Mouse (Mus musculus): ENCODE measurements at regions not wholly inside any gene's neighbourhood (a gene's known extent, or its start where the extent isn't known, plus 50 kb on each side); places are given as distances from the start of the nearest gene placed in this dataset.

DNA sequence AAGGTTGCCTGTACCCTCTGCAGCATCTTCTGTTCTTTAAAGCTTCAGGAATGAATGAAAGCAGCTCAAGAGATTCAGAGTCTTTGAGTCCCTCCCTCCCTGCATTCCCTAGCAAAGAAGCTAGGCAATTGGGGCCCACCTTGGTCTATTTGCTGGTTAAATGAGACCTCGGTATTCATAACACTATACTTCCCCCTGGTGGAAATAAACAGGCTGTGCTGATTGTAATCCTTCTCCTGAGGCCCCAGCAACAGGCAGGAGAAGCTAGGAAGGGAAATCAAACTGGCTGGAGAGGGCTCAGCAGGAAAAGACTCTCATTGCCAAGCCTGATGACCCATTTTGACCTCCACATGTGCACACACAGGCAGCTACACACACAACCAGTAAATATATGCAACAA lies 137.1 kb downstream of the Sh3bp4 start:
- Histone ChIP-seq H3K4me3 (no peak overlapping the region), H3K27me3 (ENCODE audit: poor library complexity, severe bottlenecking) (no peaks in the 10 kb centered on the region), H3K36me3 (replicated peaks) (no peaks in the 10 kb centered on the region), H3K27ac (no peak overlapping the region), H3K4me1 (peaks cover 5% of the 10 kb centered on the region), H3K9me3 (no peaks in the 10 kb centered on the region)
- no peak for DNase-seq (ENCODE audit: extremely low spot score, low spot score)
- 15% methylated on average over 1 of the region's 1 CpGs for WGBS

DNA sequence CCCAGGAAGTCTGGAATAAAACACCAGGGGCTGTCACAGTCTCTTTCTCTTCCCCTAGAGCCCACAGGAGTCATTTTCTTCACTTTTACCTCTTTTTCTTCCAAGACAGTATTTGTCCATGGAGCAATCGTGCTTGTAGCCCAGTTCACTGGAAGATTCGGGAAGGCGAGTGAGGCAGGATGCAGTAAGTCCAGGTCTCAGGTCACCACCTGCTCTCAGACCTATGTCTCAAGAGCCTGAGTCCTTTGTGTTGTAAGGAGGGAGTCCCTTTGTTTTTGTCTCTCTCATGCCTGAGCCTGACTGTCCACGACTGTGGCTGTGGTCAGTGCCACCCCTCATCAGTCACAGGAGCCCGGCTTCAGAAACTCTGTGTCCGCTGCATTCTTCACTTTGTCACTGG lies 140.9 kb downstream of the Sh3bp4 start:
- 90% methylated on average over 6 of the region's 6 CpGs for WGBS
- Histone ChIP-seq H3K27ac (no peak overlapping the region), H3K36me3 (replicated peaks) (no peaks in the 10 kb centered on the region), H3K9me3 (no peaks in the 10 kb centered on the region), H3K27me3 (ENCODE audit: poor library complexity, severe bottlenecking) (no peaks in the 10 kb centered on the region), H3K4me3 (no peak overlapping the region), H3K4me1 (peaks cover 5% of the 10 kb centered on the region)
- no peak for DNase-seq (ENCODE audit: extremely low spot score, low spot score)

DNA sequence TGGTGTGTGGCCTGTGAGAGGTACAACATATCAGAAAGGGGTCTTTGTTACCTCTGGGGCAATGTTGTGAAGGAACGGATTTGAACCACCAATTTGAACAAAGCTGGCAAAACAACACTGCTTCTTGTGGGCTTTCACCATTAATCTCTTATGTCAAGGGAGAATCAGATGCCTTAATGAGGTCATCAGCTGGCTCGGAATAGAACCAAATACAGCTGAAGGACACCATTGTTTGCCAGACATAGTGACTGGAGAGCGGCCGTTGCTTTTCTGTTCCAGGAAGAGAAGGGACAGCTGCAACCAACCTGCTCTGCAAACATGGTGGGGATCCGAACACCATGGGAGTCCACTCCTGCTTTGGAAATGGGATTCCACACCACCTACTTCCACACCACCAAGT lies 158.2 kb downstream of the Sh3bp4 start:
- no peak overlapping the region for H3K4me3 ChIP-seq
- H3K27me3 ChIP-seq (ENCODE audit: poor library complexity, severe bottlenecking), result 0 out of 2 replicates have a peak, but pooled peaks cover 6% of the 10 kb centered on the region
- 0 out of 2 replicates have a peak, but pooled peaks cover 3% of the 10 kb centered on the region for H3K9me3 ChIP-seq
- no peaks in the 10 kb centered on the region for H3K4me1 ChIP-seq
- DNase-seq (ENCODE audit: extremely low spot score, low spot score), result no peak
- WGBS, result 71% methylated on average over 5 of the region's 5 CpGs
- no peak overlapping the region for H3K27ac ChIP-seq
- no peaks in the 10 kb centered on the region for H3K36me3 ChIP-seq (replicated peaks)

DNA sequence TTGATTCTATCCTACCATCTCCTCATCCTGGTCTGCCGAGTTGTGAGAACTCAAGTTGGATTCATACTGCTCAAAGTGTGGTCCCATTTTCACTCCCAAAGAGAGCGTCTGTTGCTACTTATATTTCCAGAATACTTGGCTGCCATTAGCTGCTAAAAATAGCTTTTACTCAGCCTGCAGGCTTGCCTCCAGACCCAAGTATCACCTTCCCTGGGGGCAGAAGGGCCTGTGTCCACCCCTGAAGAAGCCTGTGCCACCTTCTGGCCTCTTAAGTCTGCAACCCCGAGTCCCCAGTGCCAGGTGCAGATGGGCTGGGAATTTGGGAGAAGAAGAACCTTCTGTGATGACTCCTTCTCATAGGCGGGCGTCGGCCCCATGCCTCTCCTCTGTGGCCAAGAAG lies 161.5 kb downstream of the Sh3bp4 start:
- H3K9me3 ChIP-seq, result no peaks in the 10 kb centered on the region
- no peak overlapping the region for H3K4me3 ChIP-seq
- H3K27me3 ChIP-seq (ENCODE audit: poor library complexity, severe bottlenecking), result peaks cover 13% of the 10 kb centered on the region
- no peaks in the 10 kb centered on the region for H3K36me3 ChIP-seq (replicated peaks)
- H3K27ac ChIP-seq, result no peak overlapping the region
- no peak for DNase-seq (ENCODE audit: extremely low spot score, low spot score)
- WGBS, result 91% methylated on average over 6 of the region's 6 CpGs
- peaks cover 14% of the 10 kb centered on the region for H3K4me1 ChIP-seq

DNA sequence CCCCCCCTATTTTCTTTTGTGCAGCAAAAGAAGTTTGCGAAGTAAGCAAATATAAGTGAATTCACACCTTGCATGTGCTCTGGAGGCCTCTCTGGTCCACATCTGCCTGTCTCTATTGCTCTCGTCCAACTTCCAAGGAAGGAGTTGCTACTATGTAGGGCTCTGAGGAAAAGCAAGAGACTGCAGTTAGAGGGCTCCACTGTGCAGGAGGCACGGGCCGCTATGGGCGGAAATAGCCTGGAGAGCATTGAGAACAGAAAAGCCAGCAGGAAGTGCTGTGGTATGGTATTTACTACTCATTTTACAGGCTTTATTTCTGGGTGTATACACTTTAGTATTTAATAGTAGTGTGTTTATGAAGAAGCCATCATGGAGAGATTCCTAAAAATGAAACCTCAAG lies 162.2 kb downstream of the Sh3bp4 start:
- H3K4me1 ChIP-seq, result peaks cover 17% of the 10 kb centered on the region
- H3K9me3 ChIP-seq, result no peaks in the 10 kb centered on the region
- no peak overlapping the region for H3K27ac ChIP-seq
- no peak overlapping the region for H3K4me3 ChIP-seq
- no peaks in the 10 kb centered on the region for H3K36me3 ChIP-seq (replicated peaks)
- peaks cover 16% of the 10 kb centered on the region for H3K27me3 ChIP-seq (ENCODE audit: poor library complexity, severe bottlenecking)
- DNase-seq (ENCODE audit: extremely low spot score, low spot score), result no peak
- WGBS, result 79% methylated on average over 5 of the region's 5 CpGs

DNA sequence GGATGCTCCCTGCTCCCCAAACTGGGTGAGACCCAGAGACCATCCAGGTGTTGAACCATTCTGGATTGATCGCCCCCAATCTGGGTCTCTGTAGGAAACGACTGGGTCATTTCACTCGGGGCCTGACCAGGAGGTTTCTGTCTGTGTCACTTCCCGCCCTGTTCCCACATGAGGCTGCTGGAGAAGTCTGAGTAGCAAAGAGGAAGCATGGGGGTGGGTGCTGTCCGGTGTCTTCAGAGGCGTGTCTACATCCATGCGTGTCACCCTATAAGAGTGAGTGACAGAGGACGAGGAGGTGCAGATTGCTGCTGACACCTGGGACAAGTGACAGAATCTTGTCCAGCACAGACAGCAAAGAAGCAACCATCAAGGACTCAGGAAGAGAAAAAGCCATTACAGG lies 164.7 kb downstream of the Sh3bp4 start:
- Histone ChIP-seq H3K9me3 (no peaks in the 10 kb centered on the region), H3K27me3 (ENCODE audit: poor library complexity, severe bottlenecking) (peaks cover 16% of the 10 kb centered on the region), H3K27ac (no peak overlapping the region), H3K4me3 (no peak overlapping the region), H3K4me1 (peaks cover 31% of the 10 kb centered on the region), H3K36me3 (replicated peaks) (no peaks in the 10 kb centered on the region)
- WGBS, result 76% methylated on average over 8 of the region's 8 CpGs
- no peak for DNase-seq (ENCODE audit: extremely low spot score, low spot score)

DNA sequence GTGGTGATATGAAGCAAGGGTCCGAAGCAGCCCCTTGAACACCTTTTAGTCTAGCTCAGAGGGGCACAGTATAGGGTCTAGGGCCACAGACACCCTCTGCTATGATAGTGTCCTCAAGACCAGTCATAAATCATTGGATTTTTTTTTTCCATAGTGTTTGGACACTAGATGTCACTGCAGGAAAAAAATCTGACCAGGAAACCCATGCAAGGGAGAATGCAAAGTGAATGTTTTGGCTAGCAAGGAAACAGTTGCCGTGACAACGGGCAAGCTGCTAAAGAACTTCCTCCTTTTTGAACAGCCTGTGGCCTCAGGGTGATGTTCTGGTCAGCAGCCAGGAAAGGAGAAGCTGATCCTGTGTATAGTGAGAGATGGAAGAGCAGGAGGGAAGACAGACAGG lies 165.1 kb downstream of the Sh3bp4 start:
- WGBS, result 68% methylated on average over 3 of the region's 3 CpGs
- Histone ChIP-seq H3K4me3 (no peak overlapping the region), H3K27ac (no peak overlapping the region)

GRCm38 (mm10) chr1:89237696-89238095 lies 167.5 kb downstream of the Sh3bp4 start:
- no peaks in the 10 kb centered on the region for H3K36me3 ChIP-seq (replicated peaks)
- H3K27ac ChIP-seq, result no peak overlapping the region
- no peak for DNase-seq (ENCODE audit: extremely low spot score, low spot score)
- 78% methylated on average over 5 of the region's 5 CpGs for WGBS
- peaks cover 16% of the 10 kb centered on the region for H3K27me3 ChIP-seq (ENCODE audit: poor library complexity, severe bottlenecking)
- no peaks in the 10 kb centered on the region for H3K9me3 ChIP-seq
- H3K4me1 ChIP-seq, result peaks cover 31% of the 10 kb centered on the region
- no peak overlapping the region for H3K4me3 ChIP-seq

More for the DNA sequence above, 165.1 kb downstream of the Sh3bp4 start:
- Histone ChIP-seq H3K4me1 (peaks cover 31% of the 10 kb centered on the region), H3K9me3 (no peaks in the 10 kb centered on the region), H3K27me3 (ENCODE audit: poor library complexity, severe bottlenecking) (peaks cover 16% of the 10 kb centered on the region), H3K36me3 (replicated peaks) (no peaks in the 10 kb centered on the region)
- DNase-seq (ENCODE audit: extremely low spot score, low spot score), result peak; percentile 71

DNA sequence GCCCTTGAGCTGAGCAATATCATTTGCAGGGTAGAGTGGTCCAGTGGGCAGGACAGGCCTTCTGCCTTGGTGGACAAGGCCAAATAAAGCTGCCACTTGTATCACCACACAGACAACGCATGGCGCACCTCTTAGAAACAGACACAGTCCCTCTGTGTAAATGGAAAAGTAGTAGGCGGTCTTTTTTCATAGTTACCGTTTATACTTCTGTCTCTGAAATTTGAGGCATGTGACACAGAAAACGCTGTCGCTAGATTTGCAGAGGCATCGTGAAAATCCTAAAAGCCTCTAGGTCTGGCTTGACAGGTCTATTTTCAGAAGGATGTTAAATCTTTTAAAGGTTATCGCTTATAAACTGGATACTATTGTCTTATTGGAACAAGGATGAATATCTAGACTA lies 174.4 kb downstream of the Sh3bp4 start:
- Histone ChIP-seq H3K36me3 (replicated peaks) (no peaks in the 10 kb centered on the region), H3K4me3 (no peak overlapping the region), H3K27me3 (ENCODE audit: poor library complexity, severe bottlenecking) (no peaks in the 10 kb centered on the region), H3K4me1 (peaks cover 9% of the 10 kb centered on the region), H3K9me3 (peaks cover 7% of the 10 kb centered on the region; the same call in 1 of the 2 replicates), H3K27ac (no peak overlapping the region)
- 95% methylated on average over 8 of the region's 8 CpGs for WGBS
- no peak for DNase-seq (ENCODE audit: extremely low spot score, low spot score)

GRCm38 (mm10) chr1:89245202-89246003 lies 175.2 kb downstream of the Sh3bp4 start:
- Histone ChIP-seq H3K9me3 (peaks cover 7% of the 10 kb centered on the region; the same call in 1 of the 2 replicates), H3K27ac (peak overlapping the region; percentile 22; the same call in 1 of the 2 replicates), H3K4me1 (peaks cover 9% of the 10 kb centered on the region), H3K4me3 (no peak overlapping the region), H3K27me3 (ENCODE audit: poor library complexity, severe bottlenecking) (no peaks in the 10 kb centered on the region), H3K36me3 (replicated peaks) (no peaks in the 10 kb centered on the region)
- no peak for DNase-seq (ENCODE audit: extremely low spot score, low spot score)
- WGBS, result 61% methylated on average over 11 of the region's 11 CpGs

GRCm38 (mm10) chr1:89251753-89252152 lies 181.5 kb downstream of the Sh3bp4 start:
- H3K4me3 ChIP-seq, result no peak overlapping the region
- peak overlapping the region; percentile 58; the same call in 1 of the 2 replicates for H3K27ac ChIP-seq
- DNase-seq (ENCODE audit: extremely low spot score, low spot score), result no peak
- WGBS, result 54% methylated on average over 2 of the region's 2 CpGs
- peaks cover 7% of the 10 kb centered on the region; the same call in 1 of the 2 replicates for H3K9me3 ChIP-seq
- no peaks in the 10 kb centered on the region for H3K27me3 ChIP-seq (ENCODE audit: poor library complexity, severe bottlenecking)
- no peaks in the 10 kb centered on the region for H3K36me3 ChIP-seq (replicated peaks)
- peaks cover 8% of the 10 kb centered on the region for H3K4me1 ChIP-seq

DNA sequence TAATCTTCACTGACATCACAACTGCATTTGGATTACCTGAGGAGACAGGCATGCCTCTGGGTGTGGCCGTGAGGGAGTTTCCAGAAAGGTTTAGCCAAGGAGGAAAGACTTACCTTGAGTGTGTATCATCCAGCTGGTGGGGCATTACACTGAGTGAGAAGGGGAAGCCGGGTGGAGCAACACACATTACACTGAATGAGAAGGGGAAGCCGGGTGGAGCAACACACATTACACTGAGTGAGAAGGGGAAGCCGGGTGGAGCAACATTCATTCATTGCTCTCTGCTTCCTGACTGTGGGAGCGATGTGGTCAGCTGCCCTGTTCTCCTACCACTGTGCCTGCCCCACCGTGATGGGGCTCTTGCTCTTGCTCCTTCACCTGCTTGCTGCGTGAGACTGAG lies 182.3 kb downstream of the Sh3bp4 start:
- 90% methylated on average over 7 of the region's 7 CpGs for whole genome bisulfite sequencing
- H3K4me1 ChIP-seq, result peaks cover 8% of the 10 kb centered on the region
- H3K27ac ChIP-seq, result no peak overlapping the region
- no peak overlapping the region for H3K4me3 ChIP-seq
- H3K36me3 ChIP-seq (replicated peaks), result no peaks in the 10 kb centered on the region
- no peak for DNase-seq (ENCODE audit: extremely low spot score, low spot score)
- peaks cover 2% of the 10 kb centered on the region; the same call in 1 of the 2 replicates for H3K9me3 ChIP-seq
- H3K27me3 ChIP-seq (ENCODE audit: poor library complexity, severe bottlenecking), result no peaks in the 10 kb centered on the region

- H3K36me3 ChIP-seq (replicated peaks), result no peaks in the 10 kb centered on the region
- no peak overlapping the region for H3K4me3 ChIP-seq
- peaks cover 8% of the 10 kb centered on the region for H3K4me1 ChIP-seq
- H3K27ac ChIP-seq, result no peak overlapping the region
- no peak for DNase-seq (ENCODE audit: extremely low spot score, low spot score)
- no peaks in the 10 kb centered on the region for H3K9me3 ChIP-seq
- WGBS, result 80% methylated on average over 5 of the region's 5 CpGs
- H3K27me3 ChIP-seq (ENCODE audit: poor library complexity, severe bottlenecking), result no peaks in the 10 kb centered on the region
These were observed 187.7 kb downstream of the Sh3bp4 start for GRCm38 (mm10) chr1:89257945-89258344.
